Mouse (Mus musculus): ENCODE measurements around the gene Rabggta.

The Rabggta gene

DNA sequence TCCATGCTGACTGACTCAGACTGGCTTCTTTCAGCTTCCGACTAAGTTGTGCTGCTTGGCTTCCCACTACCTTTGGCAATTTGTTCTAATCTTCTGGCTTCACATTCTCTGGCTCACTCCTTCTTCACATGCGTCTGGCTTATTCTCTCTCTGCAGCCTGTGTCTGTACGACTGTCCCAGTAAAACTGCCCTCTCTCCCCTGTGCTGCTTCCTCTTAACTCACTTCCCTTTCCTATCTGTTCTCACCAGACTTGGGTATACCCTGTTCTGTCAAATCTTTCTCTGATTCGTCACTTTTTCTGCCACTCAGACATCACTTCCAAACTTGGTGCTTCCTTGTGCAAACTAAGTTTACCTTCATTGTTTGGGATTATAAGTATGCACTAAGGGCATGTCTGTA lies 24.8 kb downstream of the Rabggta start:
- no peak for DNase-seq (ENCODE audit: low read depth, low spot score)

DNA sequence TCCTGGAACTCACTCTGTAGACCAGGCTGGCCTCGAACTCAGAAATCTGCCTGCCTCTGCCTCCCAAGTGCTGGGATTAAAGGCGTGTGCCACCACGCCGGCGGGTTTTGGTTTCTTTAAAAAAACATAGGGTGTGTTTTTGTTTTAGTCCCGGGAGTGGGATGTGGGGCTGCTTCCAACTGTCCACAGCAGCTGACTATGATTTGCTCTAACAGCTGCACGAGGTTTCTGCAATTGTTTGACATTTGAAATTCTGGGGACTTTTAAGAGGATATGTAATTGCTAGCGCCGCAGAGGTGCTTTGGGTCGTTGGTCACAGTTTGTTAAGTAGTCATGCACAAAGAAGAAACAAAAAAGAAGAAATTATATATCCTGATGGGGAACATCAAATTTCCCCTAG lies 32.6 kb downstream of the Rabggta start:
- DNase-seq (ENCODE audit: low read depth, low spot score) = no peak

DNA sequence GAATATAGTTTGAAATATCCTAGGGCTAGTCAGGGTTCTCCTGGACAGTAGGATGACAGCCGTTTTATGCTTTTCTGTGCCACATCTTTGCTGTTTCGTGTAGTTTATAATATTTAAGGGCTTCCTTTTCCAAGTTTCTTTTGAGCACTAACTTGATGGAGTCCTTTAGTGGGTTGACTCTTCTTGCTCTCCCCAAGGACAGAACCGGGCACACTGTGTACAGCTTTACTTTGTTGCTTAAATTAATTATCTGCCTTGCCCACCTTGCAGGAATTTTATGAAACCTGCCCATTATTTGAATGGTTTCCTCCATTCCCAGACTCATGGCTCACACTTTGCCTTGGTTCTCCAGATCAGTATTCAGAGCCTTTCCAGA lies 40.0 kb downstream of the Rabggta start:
- DNase-seq (ENCODE audit: low read depth, low spot score) = no peak

DNA sequence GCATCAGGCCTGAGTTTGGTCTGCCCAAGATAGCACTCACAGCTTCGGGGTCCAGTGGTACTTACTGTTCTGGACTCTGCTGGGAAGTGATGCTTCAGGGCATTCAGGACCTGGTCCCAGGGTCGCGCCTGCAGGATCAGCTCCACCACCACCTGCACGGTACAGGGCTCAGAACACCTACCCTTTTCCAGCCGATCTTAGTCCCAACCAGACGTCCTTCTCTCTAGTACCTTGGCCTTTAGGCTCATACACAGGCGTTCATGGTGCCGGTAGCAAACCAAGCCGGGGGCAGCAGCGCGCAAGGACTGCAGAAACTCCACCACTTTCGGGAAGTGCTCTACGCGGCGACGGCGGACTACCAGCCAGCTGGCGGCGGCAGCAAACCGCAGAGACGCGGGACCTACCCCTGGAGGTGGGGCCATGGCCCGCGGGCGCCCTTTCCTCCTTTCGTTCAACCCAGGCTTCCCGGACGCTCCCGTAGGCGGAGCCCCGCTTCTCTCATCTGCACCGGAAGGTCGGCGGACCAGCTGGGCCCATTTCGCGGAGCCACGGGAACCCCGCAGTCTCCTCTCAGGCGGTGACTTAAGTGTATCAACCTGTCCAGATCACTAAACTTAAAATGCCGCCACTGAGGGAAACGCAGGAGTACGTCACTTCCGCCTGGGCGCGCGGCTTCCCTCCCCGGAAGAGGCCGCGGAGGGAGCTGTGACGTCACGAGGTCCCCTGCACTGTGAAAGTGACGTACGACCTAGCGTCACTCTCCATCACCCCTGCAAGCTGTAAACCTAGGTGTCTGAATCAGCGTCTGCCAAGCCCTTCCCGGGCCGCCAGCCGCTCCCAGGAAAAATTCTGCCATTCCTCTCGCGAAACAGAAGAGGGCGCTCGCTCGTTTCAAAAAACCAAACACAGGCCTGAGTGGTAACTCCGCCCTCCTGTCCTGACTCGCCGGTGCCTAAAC lies 40.6 kb downstream of the Rabggta start, which contains the start of gene Tinf2:
Gene Tinf2, minus strand, starts transcription at position 661 of the 958 bp plus-strand sequence.
- peak; percentile 97 for DNase-seq (ENCODE audit: low read depth, low spot score)

DNA sequence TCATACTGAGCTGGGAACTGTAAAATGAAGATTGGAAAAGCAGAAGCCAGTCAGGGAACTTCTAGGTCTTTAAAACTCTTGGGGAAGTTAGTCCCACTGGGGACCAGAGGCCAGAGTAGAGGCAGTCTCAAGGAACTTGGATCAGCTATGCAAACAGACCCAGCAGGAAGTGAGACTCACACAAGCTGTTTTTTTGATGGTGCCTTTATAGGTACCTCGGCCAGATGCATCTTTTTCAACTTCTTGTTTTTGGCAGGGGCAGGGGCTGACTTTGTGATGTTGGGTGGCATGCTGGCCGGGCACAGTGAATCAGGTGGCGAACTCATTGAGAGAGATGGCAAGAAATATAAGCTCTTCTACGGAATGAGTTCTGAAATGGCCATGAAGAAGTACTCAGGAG lies 44.4 kb downstream of the Rabggta start:
- DNase-seq (ENCODE audit: low read depth, low spot score) = no peak

DNA sequence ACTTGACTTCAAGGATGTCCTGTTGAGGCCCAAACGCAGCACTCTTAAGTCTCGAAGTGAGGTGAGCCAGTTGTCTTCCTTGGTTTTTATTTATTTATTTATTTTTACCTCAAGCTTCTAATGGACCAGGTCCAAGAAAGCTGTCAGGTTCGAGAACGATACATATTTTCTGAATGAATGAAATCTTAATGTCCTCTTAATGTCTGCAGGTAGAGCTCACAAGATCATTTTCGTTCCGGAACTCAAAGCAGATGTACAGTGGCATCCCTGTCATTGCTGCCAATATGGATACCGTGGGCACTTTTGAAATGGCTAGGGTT lies 49.4 kb downstream of the Rabggta start:
- DNase-seq (ENCODE audit: low read depth, low spot score) = no peak

DNA sequence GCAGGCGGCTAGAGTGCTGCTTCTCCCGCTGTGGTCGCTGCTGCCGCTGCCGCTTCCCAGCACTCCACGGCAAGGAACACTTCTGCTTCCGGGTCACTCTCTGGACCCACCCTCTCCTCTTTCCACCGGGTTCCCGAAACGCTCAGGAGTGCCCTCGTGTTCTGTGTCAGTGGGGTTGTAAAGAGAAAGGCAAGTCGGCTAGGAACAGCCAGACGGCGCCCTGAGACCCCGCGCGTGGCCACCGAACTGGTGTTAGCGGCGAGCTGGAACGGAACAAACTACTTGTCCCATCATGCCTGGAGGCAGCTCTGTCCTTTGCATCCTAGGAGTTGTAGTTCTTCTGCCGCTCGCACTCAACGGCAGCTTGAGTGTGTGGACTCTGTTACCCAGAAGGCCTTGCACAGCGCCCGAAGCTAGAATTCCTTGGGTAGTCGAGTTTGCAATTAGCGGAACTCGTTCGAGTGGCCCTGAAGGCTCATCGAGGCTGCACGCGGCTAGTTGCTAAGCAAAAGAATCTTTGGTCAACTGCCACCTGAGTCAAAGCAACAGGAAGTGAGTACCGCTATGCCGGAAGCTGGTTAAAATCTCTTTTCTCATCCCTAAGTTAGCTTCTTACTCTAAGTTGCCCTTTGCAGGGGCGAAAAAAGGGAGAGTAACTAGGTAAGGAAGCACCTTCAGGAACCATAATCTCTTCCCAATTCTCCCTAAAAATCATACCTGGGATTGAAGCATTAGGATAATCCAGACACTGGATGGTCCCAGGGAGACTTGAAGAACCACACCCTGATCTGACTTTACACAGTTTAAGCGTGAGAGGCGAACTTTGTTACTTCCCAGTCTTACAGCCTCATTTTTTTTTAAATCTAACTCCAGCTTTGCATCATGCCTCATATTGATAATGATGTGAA lies 50.0 kb downstream of the Rabggta start, which contains the start of the genes Gmpr2 and Nedd8:
Gene Gmpr2, plus strand, starts transcription at position 109 of the 908 bp plus-strand sequence.
Gene Nedd8, minus strand, starts transcription at position 292 of the 908 bp plus-strand sequence.
- DNase-seq (ENCODE audit: low read depth, low spot score) = peak; percentile 99

DNA sequence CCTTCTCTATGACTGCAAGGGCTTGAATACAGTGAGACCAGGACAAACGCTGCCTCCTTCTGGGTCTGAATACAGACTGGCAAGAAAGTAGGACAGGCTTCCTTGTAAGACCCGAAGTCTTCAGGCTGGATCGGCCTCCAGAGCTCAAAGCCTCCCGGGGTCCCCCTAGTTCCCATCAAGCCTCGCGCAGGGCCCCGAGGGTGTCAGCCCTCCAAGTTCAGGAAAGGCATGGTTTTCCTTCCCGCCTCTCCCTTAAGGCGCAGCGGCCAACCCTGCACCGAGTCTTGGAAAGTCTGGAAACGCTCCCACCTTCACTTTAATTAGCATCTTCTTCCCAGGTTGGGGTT lies 50.6 kb downstream of the Rabggta start:
- DNase-seq (ENCODE audit: low read depth, low spot score) = no peak
